Mouse (Mus musculus): ENCODE results near the gene Mapkbp1. TPM values are rescaled to one million over a fixed set of nuclear protein-coding genes. Genes with fewer than 3 reads are reported as not detected.
A peak's percentile ranks its signal among the peaks of the same experiment; 100 is the strongest.

Gene Mapkbp1
- total RNA-seq (2021): 15.3 and 23.0 TPM in 2 replicates
- long read RNA-seq, partial matches to known transcripts: 0 of 2 reads
- long read RNA-seq, other reads (novel, unspliced or antisense): 2 of 2 reads

DNA sequence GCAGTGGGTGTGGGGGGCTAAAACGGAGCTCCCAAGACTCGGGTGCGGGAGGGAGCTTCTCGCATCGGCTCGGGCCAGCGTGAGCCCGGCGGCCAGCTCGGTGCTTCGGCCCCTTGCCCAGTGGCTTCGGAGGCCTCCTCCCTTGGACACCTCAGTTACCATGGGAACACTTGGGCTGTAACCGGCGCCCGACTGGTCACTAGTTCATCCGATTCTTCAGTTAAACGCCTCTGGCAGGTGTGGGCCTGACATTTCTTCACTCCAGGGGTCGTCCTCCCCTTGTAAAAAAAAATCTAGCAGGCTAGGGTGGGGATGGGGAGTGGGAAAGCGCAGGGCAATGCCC lies at the start of gene Mapkbp1:
Gene Mapkbp1 (plus strand): TSS at position 163 of the 343 bp plus-strand sequence.
- no peak for DNase-seq

DNA sequence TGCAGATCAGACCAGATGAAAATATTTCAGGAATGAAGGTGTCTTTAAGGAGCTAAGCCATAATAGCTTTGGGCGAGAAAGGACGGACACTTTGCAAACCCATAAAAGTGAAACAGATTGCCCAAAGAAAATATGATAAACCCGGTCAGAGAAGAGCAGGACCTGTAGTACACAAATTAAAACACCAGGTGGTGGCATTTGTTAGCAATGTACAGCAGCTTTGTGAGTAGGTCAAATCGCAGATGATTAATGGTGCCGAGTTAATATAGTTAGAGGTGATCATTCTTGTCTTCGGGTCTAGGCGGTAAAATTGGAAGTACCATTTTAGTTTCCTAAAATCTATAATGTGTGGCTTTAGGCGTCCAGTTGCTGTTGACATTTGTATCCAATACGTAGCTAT lies 1.9 kb upstream of the Mapkbp1 start:
- DNase-seq: no peak

DNA sequence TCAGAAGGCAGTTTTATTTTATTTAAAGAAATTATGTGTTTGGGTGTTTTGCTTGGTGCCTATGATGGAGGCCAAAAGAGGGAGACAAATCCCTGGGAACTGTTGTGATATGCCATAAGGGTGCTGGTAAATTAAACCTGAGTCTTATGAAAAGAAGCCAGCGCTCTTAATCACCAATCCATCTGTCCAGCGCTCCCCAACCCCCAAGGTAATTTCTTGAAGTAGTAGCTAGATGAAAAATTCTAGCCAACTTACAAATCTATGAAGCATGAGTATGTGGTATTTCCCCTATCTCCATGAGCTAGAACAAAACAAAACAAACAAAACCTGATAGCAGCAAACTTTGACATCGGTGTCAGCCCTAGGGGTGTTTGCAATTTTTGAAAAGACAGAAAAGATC lies 1.2 kb upstream of the Mapkbp1 start:
- no peak for DNase-seq

DNA sequence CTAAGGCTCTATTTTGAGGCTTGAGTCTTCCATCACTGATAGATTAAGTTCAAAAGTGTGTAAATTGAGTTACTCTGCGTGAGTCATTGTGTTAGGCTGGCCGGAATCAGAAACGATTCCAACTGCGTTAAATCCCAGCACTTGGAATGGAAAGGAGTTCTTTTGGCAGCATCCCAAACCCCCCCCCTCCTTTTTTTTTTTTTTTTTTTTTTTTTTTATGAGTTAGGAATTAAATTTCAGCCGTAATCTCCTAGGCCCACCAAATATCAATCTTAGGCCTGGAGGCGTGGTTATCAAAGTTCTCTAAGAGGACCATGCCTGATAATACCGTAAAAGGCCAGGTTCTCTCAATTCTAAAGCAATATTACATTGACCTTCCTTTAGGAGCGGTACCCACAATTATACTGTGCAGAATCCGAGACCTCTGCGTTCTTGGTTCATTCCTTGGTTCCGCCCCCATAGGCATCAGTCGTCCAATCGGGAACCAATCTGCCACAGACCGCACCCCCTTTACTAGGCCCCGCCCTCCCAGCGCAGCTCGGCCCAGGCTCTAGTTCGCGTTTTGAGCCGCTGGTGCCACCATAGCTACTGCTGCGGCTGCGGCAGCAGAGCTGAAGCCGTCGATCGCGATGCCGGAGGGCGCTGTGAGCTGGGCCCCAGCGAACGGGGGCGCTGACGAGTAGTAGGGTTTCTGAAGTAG lies 512 bp upstream of the Mapkbp1 start:
- peak; percentile 93 for DNase-seq

DNA sequence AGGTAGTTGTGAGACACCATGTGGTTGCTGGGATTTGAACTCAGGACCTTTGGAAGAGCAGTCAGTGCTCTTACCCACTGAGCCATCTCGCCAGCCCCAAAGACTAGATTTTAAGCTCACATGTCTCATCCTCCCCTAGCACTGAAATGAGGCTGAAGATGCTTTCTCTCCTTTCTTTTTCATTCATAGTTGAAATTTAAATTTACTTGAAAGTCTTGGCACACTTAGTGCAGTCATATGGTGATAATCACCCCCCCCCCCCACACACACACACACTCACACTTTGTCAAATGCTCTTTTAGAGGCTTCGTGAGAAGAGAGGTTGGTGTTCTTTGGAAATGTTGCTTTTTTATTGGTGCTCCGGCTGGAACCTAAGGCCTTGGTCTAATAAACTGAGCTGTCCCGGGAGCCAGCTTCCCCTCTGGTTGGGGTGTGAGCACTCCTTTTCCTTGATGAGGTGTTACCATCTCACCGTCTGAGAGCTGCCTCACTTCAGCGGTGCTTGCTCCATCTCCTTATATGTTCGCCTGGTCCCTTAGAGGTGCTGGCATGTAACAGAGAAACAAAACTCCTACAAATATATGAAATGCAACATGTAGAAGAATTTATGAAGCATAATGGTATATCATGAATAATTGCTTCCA lies 8.0 kb downstream of the Mapkbp1 start:
- no peak for DNase-seq

DNA sequence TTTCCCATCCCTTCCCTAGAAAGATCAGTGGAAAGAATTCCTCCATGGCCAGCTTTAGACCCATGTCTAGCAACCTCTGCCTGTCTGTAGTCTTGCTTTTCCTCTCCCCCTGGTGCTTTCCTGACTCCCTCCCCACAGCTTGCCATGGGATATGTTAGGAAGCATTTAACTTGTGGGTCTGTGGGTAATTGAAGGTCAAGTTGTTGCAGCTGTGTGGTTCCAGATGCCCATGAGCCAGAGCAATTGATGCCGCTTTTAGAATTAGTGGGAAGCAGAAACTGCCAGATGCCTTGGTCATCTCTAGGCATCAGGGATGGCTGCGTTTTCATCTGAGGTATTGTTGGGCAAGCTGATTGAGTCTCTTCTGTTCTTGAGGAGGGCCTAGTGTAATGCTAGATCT lies 9.1 kb downstream of the Mapkbp1 start:
- DNase-seq: no peak

DNA sequence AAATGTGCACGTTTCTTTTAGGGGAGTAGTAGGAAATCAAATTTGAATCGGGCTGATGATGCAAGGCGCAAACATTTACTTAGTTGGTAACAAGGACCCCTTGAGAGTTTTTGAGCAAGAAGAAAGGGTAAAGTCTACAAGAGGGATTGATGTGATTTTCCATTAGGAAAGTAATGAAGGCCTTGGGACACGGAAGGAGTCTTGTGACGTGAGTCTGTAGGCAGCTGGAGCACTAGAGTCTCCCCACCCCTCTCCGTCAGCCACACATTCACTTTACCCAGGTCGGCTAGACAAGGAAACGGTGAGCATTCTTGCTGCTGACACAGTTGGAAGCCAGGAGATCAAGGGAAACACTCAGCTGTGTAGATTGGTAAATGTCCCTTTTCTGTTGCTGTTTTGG lies 13.4 kb downstream of the Mapkbp1 start:
- no peak for DNase-seq

DNA sequence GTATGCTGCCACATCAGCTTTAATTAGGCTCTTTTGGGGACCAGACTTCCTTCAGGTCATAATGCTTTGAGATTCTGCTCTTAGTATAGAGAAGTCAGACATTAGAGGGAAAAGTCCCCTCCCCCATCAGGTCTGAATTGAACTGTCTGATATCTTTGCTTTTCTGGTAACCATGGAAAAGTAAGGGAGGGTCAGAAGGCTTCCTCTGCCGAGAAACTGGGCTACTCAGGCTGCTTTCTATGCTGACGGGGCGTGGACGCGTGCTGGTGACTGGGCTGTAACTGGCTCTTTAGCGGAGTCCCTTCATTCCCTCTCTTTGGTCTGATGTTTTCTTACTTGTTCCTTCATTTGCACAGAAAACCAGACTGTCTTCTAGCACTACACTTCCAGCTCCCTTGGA lies 13.9 kb downstream of the Mapkbp1 start:
- DNase-seq: no peak

DNA sequence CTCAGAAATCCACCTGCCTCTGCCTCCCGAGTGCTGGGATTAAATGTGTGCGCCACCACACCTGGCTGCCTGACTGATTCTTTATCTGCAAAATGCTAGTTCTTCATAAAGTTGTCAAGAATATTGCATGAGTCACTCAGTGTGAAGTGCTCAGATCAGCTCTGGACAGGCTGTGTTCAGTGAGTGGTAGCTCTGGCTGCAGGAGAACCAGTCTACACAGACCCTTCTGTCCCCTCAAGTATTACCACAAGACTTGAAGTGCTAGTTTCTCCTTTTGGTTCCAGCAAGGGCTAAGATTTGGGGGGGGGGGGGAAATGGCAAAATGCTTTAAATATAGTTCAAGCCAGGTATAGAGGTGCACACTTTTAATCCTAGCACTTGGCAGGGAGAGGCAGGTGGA lies 14.9 kb downstream of the Mapkbp1 start:
- no peak for DNase-seq

DNA sequence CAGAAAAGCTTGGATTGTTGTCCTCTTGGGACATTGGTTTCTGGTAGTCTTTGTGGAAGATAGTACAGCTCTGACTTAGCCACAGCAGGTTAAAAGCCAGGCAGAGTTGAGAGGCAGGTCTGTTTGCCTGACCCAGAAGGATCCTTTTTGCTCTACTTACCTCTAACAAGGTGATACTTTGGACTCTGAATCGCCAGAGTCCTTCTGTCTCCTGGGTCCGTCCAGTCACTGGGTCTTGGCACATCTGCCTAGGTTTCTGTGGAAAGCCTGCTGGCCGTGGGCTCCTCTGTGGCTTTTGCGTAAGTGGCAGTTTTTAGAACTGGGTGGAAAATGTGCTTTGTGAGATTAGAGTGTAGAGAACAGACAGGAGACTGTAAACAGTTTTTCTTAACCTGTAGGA lies 16.5 kb downstream of the Mapkbp1 start:
- no peak for DNase-seq

DNA sequence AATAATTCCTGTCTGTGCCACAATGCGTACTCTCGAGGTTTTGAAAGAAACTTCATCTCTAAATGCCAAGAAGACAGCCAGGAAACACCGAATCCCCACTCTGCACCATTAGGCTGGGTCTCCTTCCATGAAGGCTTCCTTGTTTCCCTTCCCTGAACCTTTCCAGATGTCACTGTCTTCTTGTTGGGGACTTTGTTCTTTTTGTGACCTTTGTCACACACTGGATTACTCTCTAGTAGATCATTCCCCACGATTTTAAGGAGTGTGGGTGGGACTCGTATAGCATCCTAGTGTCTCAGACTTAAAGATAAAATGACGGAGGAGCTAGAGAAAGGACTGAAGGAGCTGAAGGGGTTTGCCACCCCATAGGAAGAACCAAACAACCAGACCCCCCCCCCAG lies 18.4 kb downstream of the Mapkbp1 start:
- no peak for DNase-seq

DNA sequence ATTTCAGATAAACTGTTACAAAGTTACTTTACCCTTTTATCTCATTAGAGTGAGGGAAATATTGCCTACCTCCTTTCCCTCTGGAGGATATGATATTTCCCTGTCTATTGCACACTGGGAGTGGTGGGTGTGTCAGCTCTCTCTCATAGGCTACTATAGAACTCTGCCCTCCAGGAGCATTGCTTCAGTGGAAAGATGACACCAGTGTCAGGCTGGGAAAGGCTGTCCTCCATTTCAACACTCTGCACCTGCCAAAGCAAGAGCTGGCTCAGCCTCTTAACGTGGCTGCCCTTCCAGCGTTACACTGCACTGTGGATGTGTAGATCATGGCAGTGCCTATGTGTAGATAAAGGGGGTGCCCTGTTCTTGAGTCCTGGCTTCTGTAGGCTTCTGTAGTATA lies 19.9 kb downstream of the Mapkbp1 start:
- no peak for DNase-seq

DNA sequence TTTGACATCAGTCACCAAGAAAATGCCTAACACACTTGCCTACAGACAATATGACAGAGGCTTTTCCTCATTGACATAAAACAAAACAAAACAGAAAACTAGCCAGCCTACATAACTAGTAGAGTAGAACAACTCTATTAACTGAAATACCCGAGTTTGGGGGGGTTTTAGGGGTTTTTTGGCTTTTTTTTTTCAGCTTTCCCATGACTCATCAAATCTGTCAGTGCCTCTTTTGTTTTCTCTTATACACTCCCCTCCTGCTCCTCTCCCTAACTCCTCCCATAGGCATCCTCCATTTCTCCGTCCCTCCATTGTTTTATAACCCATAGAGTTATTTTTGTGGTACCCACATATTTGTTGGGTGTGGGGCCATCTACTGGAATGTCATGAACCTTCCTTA lies 21.0 kb downstream of the Mapkbp1 start:
- no peak for DNase-seq

DNA sequence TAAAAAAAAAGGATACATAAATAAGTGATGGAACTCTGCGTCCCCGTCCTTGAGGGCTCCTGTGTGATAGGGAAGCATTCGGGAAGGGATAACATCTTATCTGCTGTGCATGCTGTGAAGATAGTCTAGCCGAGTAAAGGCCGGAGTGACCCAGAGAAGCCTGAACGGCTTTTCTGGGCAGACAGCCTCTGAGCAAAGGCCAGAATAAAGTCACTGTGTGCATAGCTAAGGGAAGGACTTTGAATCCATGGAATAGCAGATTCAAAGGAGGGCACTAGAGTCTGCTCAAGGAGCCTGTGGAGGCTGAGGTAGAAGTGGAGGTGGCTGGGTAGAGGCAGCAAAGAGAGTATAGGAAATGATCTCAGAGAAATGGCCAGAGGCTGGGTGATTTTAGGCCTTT lies 22.3 kb downstream of the Mapkbp1 start:
- no peak for DNase-seq

DNA sequence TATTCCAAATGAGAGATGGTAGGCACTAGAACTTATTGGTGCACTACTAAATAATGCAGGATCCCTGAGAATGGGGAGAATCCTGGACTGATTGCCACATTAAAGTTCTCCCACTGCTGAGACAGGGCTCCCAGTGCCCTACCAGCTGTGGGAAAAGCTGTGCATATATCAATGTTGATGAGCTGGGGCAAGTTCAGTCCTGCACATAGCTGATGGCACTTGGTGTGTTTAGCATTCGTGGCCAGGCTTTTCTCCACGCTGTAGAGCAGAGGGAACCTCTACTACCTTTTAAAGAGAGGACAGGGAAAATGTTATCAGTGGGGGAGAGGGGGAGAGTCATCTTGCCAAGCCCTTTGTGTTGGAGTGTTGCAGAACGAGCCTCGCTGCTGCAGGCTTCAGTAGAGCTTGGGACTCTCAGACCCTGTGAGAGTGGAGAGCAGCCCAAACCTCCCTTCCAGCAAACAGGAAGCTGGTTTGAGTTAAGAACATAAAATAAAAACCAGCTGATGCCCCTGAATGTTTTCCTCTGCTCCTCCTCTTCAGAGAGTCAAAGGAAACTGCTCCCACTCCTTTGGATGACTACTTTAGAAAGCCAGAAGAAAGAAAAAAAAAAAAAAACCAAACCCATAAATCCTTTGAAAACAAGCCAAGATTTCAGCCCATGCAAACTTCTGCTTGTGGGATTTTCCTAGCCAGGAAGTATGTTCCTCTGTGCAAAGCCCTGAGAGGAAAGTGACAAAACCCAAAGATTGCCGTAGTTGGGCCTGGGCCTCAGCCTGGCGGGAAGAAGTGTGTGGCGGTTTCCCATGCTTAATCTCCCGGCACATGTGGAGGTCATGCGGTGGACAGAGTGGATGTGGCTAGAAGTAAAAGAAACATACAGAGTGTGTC lies 23.1 kb downstream of the Mapkbp1 start:
- no peak for DNase-seq

DNA sequence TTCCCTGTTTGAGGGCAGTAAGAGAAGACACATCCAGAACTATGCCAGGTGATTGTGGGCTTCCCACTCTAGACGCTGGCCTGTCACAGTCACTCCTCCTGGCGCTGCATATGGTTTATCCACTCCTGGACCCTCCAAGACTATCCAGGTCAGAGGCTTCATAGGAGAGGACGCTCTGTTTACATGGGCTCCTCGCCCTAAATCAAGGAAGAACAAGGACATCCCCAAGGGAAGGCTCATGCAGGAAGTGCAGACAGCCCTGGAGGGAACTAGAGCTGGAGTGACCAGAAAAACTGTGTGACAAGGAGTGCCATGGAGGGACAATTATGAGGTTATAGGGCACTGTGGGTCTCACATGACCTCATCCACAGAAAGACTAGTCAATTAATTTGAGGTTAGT lies 24.9 kb downstream of the Mapkbp1 start:
- DNase-seq: no peak

DNA sequence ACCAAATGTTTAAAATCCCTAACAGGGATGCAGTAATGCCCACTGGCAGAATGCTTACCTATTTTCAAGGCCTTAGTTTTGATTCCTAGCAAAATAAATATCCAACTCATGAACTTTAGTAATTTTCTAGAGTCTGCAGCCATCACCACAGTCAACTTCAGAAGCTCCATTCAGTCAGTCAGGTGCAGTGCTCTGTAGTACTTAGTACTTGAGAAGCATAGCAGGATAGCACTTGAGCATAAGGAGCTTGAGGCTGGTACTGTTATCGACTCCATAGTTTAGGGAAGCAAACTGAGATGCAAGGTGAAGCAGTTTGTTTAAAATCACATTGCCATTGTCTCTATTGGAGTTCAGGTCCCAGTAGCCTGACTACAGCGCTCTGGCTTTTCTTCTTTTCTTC lies 27.2 kb downstream of the Mapkbp1 start:
- DNase-seq: no peak

DNA sequence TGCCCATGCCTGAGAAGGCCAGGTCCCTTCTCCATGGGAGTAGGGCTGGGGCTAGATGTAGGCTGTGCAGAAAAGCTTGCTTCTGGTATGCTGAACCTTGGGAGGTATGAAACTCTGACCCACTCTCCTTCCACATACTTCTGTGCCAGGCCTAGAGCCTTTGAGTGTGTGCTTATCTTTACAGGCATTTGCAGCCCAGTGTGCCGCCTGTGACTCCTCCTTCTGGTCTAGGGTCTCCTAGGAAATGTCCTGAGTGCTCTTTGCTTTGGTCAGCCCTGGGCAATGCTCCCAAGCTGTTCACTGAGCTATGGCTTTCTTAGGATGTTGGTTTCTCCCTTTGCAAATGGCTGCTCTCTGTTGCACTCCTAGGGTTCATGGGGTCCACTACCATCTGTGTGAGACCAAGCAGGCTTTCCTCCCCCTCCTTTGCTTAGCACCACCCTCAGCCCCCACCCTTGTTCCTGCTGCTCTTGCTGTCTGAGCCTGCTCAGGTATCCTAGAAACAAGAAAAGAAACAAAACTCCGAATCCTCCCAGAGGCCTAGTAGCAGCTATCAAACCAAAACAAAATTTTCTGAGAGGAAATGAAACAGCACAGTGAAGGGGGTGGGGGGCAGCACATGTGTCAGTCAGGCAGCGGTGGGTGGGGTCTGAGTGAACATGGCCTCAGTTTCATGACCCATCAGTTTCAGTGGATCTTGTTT lies 28.5 kb downstream of the Mapkbp1 start:
- no peak for DNase-seq

DNA sequence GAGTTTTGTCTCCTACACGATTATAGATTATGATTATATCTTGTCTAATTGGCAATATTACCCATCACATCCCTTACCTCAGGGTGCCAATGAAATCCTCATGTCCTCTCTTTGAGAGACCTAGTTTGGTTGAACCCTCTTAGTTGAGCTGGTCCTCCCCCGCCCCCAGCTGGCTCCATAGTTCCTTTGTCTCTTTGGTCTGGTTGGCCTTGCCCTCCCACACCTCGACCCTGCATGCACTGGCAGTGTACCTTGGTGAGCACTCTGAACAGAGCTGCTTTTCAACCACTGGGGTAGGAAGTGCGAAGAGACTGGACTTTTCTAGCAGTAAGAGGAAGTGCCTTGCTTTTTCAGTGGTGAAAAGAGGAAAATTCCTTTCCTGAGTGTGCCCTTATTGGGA lies 29.5 kb downstream of the Mapkbp1 start:
- no peak for DNase-seq

DNA sequence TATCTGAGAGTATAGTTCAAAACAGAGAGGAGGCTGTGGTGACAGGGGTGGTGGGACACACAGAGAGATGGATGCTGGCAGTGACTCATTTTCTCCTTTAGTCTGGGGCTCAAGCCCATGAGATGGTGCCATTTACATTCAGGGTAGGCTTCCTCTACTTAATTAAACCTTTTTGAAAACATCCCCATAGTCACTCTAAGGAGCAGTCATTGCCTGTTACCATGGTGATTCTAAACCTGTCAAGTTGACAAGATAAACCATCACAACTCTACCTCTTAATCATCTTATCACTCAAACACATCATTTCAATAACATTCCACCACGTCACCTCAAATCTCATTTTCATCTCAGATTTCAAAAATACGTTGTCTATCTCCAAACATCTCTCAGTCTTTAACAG lies 31.5 kb downstream of the Mapkbp1 start:
- no peak for DNase-seq

DNA sequence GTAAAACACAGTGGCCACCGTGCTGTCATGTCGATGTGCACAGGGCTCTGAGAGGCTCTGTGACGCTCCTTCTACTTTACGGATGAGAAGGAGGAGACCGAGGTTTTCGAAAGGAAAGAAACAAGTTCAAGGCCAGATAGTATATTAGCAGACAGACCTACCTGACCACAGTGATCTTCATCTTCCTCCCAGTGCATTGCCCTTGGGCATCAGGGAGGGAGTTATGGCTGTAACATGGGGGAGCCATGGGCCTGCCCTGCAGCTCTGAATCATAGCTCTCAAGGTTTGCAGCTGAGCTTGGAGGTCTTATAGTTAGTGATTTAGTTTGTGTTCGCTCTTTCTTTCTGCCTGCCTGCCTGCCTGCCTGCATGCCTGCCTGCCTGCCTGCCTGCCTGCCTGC lies 34.2 kb downstream of the Mapkbp1 start:
- DNase-seq: no peak

DNA sequence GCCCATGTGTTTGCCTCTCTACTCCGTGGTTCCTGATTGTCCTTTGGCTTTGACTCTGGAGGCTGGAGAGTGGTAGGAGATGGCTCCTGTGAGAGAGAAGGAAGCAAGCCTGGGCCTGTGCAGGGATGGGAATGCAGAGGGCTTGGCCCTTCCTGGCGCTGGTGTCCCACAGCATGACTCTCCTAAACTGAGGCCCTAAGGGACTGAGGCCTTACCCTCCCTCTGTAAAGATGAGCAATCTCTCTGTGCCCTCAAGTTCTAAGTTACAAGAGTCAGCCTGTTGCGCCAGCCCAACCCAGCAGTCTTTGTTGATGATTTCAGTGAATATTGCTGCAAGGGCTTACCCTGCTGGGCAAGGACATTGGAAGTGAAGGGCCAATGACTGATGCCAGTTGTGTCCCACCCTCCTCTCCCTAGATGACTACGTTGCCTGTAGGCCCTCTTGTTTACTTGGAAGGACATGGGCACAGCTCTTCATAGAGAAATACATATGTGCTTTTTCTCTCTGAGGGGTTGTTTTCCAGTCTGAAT lies 35.2 kb downstream of the Mapkbp1 start:
- peak; percentile 30 for DNase-seq
